Mouse (Mus musculus) liver, adult 2 months (tissue): ENCODE data around the gene Rho. TPM values are rescaled to one million over a fixed set of nuclear protein-coding genes. Genes with fewer than 3 reads are reported as not detected.
A peak's percentile ranks its signal among the peaks of the same experiment; 100 is the strongest.

Source experiments
- DNase-seq: peaks from one replicate; pipeline ENCODE4 v3.0.0-alpha.2; 2011; ENCODE audit warnings: low read depth, low spot score; ENCODE audit errors: extremely low read depth
- H3K27ac ChIP-seq: fragments of 200-500 bp; replicated peaks from 2 replicates; pipeline ENCODE4 v1.5.1; 2012; ENCODE audit warnings: low read depth, mild to moderate bottlenecking, control low read depth, inconsistent platforms, low read length; ENCODE audit not compliant: insufficient read depth
- H3K27me3 ChIP-seq: fragments of 200-500 bp; 2 replicates; pipeline ENCODE4 v1.6.1; 2012; ENCODE audit warnings: mild to moderate bottlenecking, moderate library complexity, low read length, inconsistent platforms; ENCODE audit not compliant: control insufficient read depth, insufficient read depth
- H3K36me3 ChIP-seq: fragments of 200-500 bp; 2 replicates; pipeline ENCODE4 v1.6.1; 2012; ENCODE audit warnings: low read length, inconsistent platforms; ENCODE audit not compliant: control insufficient read depth, insufficient read depth
- H3K4me1 ChIP-seq: fragments of 200-500 bp; 2 replicates; pipeline ENCODE4 v1.6.1; 2011; ENCODE audit warnings: low read length; ENCODE audit not compliant: control insufficient read depth, insufficient read depth
- H3K4me3 ChIP-seq: fragments of 200-500 bp; 2 replicates; pipeline ENCODE4 v1.5.1; 2011; ENCODE audit warnings: low read depth, mild to moderate bottlenecking, control low read depth, low read length, moderate library complexity; ENCODE audit not compliant: insufficient read depth
- H3K79me2 ChIP-seq: fragments of 200-500 bp; 2 replicates; pipeline ENCODE4 v1.6.1; 2012; ENCODE audit warnings: inconsistent platforms, mild to moderate bottlenecking, low read length, moderate library complexity; ENCODE audit not compliant: control insufficient read depth, insufficient read depth
- H3K9ac ChIP-seq: fragments of 200-500 bp; 2 replicates; pipeline ENCODE4 v1.6.1; 2012; ENCODE audit warnings: low read depth, mild to moderate bottlenecking, control low read depth, inconsistent platforms, low read length
- CTCF ChIP-seq: fragments of 200-500 bp; IDR thresholded peaks from 2 replicates; pipeline ENCODE4 v1.5.1; 2011; ENCODE audit warnings: low read depth, low read length, control low read depth
- POLR2A ChIP-seq: fragments of 200-500 bp; IDR thresholded peaks from 2 replicates; pipeline ENCODE4 v1.6.1; 2011; ENCODE audit warnings: low read length, control low read depth; ENCODE audit not compliant: insufficient read depth; ENCODE audit errors: extremely low read depth
- WGBS: fragments of 180-500 bp; shearing (Covaris S2); methylation state at CpG from one replicate; pipeline ENCODE4 v1.1.7; 2018; 5-methylcytosine and 5-hydroxymethylcytosine counted together
- polyA plus RNA-seq: library from polyadenylated mRNA; depleted of rRNA; stranded (reverse); fragments of >200 nt; gene quantifications from 2 replicates; pipeline ENCODE4 v1.2.3, GENCODE M21; 2012
- total RNA-seq: library from RNA; depleted of rRNA; stranded (reverse); fragments of >200 nt; gene quantifications from 2 replicates; pipeline ENCODE4 v1.2.3, GENCODE M21; 2014

Rho gene
- total and polyA plus RNA-seq, 2 experiments, result 0.04 TPM; not detected in 1

GRCm38 (mm10) chr6:115901489-115901931 lies 30.0 kb upstream of the Rho start:
- peak overlapping the region; percentile 29 for H3K27ac ChIP-seq

GRCm38 (mm10) chr6:115902545-115902944 lies 29.0 kb upstream of the Rho start:
- Histone ChIP-seq H3K79me2 (no peaks in the 10 kb centered on the region), H3K27me3 (no peaks in the 10 kb centered on the region), H3K4me3 (no peak overlapping the region), H3K36me3 (no peaks in the 10 kb centered on the region), H3K9ac (no peak overlapping the region), H3K4me1 (peaks cover 2% of the 10 kb centered on the region; the same call in 1 of the 2 replicates), H3K27ac (no peak overlapping the region)
- TF ChIP-seq POLR2A (no peak), CTCF (no peak)
- WGBS, result 83% methylated on average over 3 of the region's 3 CpGs
- no peak for DNase-seq

More at GRCm38 (mm10) chr6:115901489-115901931, 30.0 kb upstream of the Rho start:
- Histone ChIP-seq H3K9ac (no peak overlapping the region), H3K79me2 (no peaks in the 10 kb centered on the region), H3K36me3 (no peaks in the 10 kb centered on the region), H3K4me1 (peaks cover 7% of the 10 kb centered on the region; the same call in 1 of the 2 replicates), H3K4me3 (no peak overlapping the region), H3K27me3 (no peaks in the 10 kb centered on the region)
- 71% methylated on average over 8 of the region's 8 CpGs for WGBS
- no peak for TF ChIP-seq CTCF
- TF ChIP-seq POLR2A, result no peak
- DNase-seq, result no peak

GRCm38 (mm10) chr6:115905568-115905967 lies 26.0 kb upstream of the Rho start:
- peak overlapping the region; percentile 26; the same call in 1 of the 2 replicates for H3K27ac ChIP-seq
- no peak for TF ChIP-seq POLR2A
- TF ChIP-seq CTCF, result no peak
- 83% methylated on average over 6 of the region's 6 CpGs for WGBS
- H3K4me1 ChIP-seq, result peaks cover 8% of the 10 kb centered on the region; the same call in 1 of the 2 replicates
- no peaks in the 10 kb centered on the region for H3K27me3 ChIP-seq
- no peak overlapping the region for H3K9ac ChIP-seq
- H3K79me2 ChIP-seq, result no peaks in the 10 kb centered on the region
- no peak for DNase-seq
- H3K4me3 ChIP-seq, result no peak overlapping the region
- no peaks in the 10 kb centered on the region for H3K36me3 ChIP-seq

GRCm38 (mm10) chr6:115906455-115906854 lies 25.1 kb upstream of the Rho start:
- no peak for DNase-seq
- 95% methylated on average over 1 of the region's 1 CpGs for WGBS
- Histone ChIP-seq H3K4me1 (peaks cover 8% of the 10 kb centered on the region; the same call in 1 of the 2 replicates), H3K4me3 (no peak overlapping the region), H3K27me3 (no peaks in the 10 kb centered on the region), H3K79me2 (no peaks in the 10 kb centered on the region), H3K36me3 (no peaks in the 10 kb centered on the region), H3K9ac (no peak overlapping the region), H3K27ac (no peak overlapping the region)
- no peak for TF ChIP-seq CTCF
- no peak for TF ChIP-seq POLR2A

- no peak for DNase-seq
- no peak for TF ChIP-seq CTCF
- no peak for TF ChIP-seq POLR2A
- peaks cover 7% of the 10 kb centered on the region; the same call in 1 of the 2 replicates for H3K4me1 ChIP-seq
Observed at GRCm38 (mm10) chr6:115906871-115907270, 24.7 kb upstream of the Rho start.

GRCm38 (mm10) chr6:115908421-115908982 lies 23.0 kb upstream of the Rho start:
- WGBS, result 35% methylated on average over 6 of the region's 6 CpGs

More at GRCm38 (mm10) chr6:115906871-115907270, 24.7 kb upstream of the Rho start:
- Histone ChIP-seq H3K4me3 (no peak overlapping the region), H3K27ac (no peak overlapping the region), H3K79me2 (no peaks in the 10 kb centered on the region), H3K27me3 (no peaks in the 10 kb centered on the region), H3K36me3 (no peaks in the 10 kb centered on the region), H3K9ac (no peak overlapping the region)
- 86% methylated on average over 2 of the region's 2 CpGs for WGBS

More at GRCm38 (mm10) chr6:115908421-115908982, 23.0 kb upstream of the Rho start:
- 0 out of 2 replicates have a peak, but pooled peaks cover 6% of the 10 kb centered on the region for H3K4me1 ChIP-seq
- H3K27ac ChIP-seq, result no peak overlapping the region
- TF ChIP-seq POLR2A (no peak), CTCF (no peak)
- H3K27me3 ChIP-seq, result no peaks in the 10 kb centered on the region
- DNase-seq, result peak; percentile 72
- H3K4me3 ChIP-seq, result no peak overlapping the region
- no peaks in the 10 kb centered on the region for H3K79me2 ChIP-seq
- no peaks in the 10 kb centered on the region for H3K36me3 ChIP-seq
- H3K9ac ChIP-seq, result no peak overlapping the region
